Mouse (Mus musculus): ENCODE measurements at regions not wholly inside any gene's neighbourhood (a gene's known extent, or its start where the extent isn't known, plus 50 kb on each side); places are given as distances from the start of the nearest gene placed in this dataset.
A peak's percentile ranks its signal among the peaks of the same experiment; 100 is the strongest.

GRCm38 (mm10) chr7:95250651-95251050 lies 920.4 kb upstream of the Tenm4 start:
- no peak for DNase-seq (ENCODE audit: low spot score)

- DNase-seq (ENCODE audit: low spot score): no peak
These were observed 917.0 kb upstream of the Tenm4 start for GRCm38 (mm10) chr7:95253862-95254545.

GRCm38 (mm10) chr7:95254913-95255312 lies 916.1 kb upstream of the Tenm4 start:
- DNase-seq (ENCODE audit: low spot score): no peak

- DNase-seq (ENCODE audit: low spot score): no peak
These were observed 915.3 kb upstream of the Tenm4 start for GRCm38 (mm10) chr7:95255699-95256098.

DNA sequence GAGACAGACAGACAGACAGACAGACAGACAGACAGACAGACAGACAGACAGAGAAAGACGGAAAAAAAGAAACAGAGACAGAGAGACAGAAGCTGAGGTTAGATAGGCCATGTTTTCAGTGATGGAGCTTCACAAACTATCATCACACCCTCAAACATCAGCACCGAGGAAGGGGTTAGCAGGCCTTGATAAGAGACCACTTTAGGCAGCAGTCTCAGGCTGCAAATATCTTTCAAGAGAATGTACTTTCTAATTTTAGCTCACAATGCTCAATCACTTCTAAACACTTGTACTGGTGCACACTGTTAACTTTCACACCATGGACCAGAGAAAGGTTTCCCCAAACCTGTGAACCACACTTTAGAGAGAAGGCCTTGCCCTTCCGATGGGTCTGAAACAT lies 908.1 kb upstream of the Tenm4 start:
- DNase-seq (ENCODE audit: low spot score): no peak

DNA sequence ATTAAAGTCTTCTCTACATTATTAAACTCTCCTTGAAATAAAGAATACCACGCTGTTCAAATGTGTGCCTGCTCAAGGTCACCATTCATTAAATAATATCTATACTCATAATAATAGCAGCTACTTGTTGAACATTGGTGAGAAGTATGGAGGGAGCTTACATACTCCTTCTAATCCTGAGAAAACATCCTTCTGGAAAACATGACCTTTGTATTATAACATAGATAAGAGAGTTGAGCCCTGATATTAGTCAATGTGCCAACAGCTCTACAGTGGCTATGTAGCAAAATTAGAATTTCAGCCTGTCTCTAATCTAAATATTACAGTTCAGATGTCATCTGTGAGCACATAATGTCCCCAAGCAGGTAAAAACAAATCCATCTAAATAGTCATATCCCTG lies 893.8 kb upstream of the Tenm4 start:
- DNase-seq (ENCODE audit: low spot score): no peak

DNA sequence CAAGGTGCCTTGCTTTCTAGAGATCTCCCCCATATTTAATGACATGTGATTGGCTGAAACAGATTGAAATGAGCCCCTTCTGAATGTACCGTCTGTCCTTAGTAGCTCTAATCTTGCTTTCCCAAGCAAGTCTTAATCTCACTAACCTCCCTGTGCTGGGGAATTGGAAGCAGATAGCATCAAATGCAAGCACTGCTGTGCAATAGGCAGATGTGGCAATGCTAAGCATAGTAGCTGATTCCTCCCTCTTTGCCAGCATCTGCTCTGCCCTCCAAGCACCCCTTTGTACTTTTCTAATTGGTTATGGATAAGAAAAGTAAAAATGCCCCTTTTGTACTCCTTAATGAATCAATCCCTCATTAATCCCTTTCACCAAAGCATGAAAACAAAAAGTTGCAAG lies 857.4 kb upstream of the Tenm4 start:
- DNase-seq (ENCODE audit: low spot score): no peak

DNA sequence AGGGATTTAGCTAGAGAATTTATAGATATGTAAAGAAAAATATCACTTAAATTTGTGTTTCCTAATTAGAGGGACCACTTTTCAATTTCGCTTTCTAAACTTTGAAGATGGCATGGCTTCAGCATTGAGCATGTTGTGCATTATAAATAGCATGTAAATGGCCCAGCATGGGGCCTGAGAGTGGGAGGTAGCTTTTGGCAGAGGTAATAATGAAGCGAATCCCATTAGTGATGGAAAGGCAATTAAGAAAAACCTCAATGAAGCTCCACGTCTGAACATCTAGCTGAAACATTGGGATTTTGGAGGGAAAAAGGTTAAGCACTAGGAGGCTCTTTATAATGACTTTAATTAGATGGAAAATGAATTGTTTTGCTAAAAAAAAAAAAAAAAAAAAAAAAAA lies 848.0 kb upstream of the Tenm4 start:
- DNase-seq (ENCODE audit: low spot score): no peak

DNA sequence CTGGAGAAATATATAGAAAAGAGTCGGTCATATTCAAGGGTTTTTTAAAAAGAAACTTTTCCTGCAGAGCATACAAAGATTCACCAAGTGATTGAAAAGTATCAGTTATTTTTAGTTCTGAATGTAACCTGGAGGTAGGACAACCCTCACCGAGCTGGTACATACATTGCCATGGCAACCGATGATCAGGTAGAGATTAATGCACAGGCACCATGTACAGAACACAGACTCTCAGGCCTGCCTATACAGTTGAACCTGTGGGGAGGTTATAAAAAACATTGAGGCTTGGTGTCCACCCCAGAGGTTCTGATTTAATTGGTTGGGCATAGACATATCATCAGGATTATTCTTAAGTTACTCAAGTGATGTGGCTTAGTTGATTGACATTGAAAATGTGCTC lies 846.1 kb upstream of the Tenm4 start:
- DNase-seq (ENCODE audit: low spot score): no peak

DNA sequence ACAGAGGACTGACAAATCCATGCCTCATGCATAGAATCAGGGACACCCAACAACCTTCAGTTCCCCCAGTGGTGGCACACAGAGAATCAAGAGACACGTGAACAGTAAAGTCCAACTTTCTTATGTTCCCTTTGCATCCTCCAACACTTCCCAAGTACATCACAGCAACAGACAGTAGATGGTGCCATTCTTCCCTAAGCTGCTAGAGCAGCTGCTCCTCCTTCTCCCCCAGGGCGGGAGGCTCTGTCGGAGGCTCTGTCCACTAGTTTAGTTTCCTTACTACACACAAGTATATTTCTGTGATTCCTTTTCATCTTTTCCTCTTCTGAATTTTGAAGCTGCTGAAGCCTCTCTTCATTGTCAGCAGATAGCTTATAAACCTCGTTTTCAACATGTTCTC lies 839.0 kb upstream of the Tenm4 start:
- DNase-seq (ENCODE audit: low spot score): no peak

GRCm38 (mm10) chr7:95350185-95350803 lies 820.8 kb upstream of the Tenm4 start:
- peak; percentile 8 for DNase-seq (ENCODE audit: low spot score)

DNA sequence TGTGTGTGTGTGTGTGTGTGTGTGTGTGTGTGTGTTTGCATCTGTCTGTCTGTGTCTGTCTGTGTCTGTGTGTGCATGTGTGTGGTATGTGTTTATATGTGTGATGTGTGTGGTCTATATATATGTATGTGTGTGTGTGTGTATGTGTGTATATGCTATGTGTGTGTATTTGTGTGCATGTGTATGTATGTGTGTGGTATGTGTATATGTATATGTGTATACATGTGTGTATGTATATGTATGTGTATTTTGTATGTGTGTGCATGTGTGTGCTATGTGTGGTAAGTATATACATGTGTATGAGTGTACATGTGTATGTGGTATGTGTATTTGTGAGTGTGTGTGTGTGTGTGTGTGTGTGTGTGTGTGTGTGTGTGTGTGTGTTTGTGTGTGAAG lies 820.2 kb upstream of the Tenm4 start:
- no peak for DNase-seq (ENCODE audit: low spot score)

DNA sequence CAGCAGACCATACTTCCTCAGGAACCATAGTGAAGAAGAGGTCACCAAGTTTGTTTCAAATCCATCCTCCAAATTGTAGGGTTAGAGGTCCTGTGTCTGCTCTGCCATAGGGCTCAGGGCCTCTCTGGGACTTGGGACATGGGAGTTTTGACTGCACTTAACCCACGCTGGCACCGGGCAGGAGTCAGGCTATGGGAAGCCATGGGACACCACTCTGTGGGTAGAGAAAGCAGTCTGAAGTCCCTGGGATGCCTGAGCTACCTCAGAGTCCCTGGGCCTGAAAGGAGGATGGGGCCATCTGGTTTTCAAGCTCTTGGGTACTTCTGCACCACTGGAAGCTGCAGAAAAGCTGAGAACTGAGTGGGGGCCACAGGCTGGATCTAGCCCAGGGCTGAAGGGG lies 819.7 kb upstream of the Tenm4 start:
- no peak for DNase-seq (ENCODE audit: low spot score)

GRCm38 (mm10) chr7:95352133-95352532 lies 818.9 kb upstream of the Tenm4 start:
- DNase-seq (ENCODE audit: low spot score): no peak

DNA sequence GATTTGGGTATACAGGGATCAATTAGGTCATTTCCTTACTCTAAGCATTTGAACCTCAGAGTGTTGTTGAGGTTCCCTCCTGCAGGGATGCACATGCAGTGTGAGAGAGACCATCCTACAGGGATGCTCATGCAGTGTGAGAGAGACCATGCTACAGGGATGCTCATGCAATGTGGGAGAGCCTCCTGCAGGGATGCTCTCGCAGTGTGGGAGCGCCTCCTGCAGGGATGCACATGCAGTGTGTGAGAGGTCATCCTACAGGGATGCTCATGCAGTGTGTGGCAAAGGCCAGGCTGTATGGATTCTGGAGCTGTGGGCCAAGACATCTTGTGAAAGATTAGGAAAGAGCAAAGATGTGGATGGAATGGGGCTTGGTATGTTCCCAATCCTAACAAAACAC lies 816.1 kb upstream of the Tenm4 start:
- no peak for DNase-seq (ENCODE audit: low spot score)

DNA sequence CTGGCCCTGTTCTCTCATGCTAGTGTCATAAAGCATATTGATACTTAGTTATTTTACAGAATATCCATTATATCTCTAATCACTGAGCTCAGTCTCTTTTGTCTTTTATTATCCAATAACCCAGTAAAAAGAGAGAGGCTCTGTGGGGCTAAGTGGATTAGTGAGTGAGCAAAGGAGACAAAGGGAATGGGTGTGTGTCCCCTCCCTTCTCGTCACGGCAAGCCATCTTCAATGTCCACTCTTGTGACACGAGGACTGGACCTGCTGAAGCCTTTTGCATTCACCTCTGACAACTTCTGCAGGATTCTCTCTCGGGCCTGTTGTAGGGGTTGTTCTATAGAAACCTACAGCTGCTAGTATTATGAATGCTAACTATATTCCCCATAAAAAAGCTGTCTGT lies 812.3 kb upstream of the Tenm4 start:
- no peak for DNase-seq (ENCODE audit: low spot score)

DNA sequence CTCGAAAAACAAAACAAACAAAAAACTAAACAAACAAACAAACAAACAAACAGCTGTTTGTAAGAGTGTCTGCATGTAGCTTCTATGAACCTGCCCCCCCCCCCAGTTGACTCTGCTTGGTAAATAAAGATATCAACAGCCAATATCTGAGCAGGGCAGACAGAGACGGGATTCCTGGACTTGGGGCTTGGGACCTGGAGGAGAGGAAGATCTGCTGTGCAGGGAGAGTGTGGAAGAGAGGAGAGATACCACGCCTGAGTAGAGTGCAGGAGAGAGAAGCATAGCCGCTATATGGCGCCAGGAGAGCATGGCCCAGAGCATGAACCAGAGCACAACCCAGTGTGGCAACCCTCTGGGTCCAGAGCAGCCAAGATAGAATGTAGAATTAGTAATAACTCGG lies 811.9 kb upstream of the Tenm4 start:
- DNase-seq (ENCODE audit: low spot score): no peak
